20 mouse cellular contexts compared by ENCODE assay signal in the genomic region with DNA sequence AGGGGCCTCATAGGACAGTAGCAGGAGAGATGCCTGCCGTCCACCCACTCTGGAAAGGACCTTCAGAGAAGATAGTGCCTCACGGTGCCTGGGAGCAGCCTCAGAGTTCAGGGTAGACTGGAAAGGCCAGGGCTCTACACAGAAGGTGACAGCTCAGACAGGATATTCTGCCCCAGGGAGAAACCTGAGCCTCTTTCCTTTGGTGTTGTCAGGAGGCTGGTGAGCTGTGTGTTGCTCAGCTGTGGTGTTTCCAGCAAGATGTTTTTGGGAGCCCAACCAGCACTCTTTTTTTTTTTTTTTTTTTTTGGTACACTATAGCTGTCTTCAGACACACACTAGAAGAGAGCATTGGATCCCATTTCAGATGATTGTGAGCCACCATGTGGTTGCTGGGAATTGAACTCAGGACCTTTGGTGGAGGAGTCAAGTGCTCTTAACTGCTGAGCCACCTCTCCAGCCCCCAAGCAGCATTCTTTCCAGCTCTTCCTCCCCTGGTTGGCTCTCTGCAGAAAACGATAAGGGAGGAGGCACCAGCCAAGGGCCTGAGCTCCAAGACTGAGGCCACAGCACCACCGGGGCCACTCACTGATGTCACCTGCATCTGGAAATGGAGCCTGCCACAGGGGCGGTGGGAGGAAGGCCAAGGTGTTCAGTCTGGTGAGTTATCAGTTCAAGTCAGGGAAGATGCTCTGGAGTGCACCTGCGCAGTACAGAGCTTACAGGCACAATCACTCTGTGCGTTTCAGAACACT. TPM values are rescaled to one million over a fixed set of nuclear protein-coding genes. Genes with fewer than 3 reads are reported as not detected.
A peak's percentile ranks its signal among the peaks of the same experiment; 100 is the strongest.
DNase-seq lines count a peak whose midpoint lies in the region; ATAC-seq and TF ChIP-seq lines count a peak whose summit lies in the region.
"Had no signal": no experiment of that assay in that cellular context is flagged by ENCODE, and none has a peak within 500 bp of the region (broad histone marks: within the 10 kb centered on the region; RNA-seq: fewer than 3 reads in every experiment).

No protein-coding gene starts in this region.

- H3K27ac ChIP-seq in embryonic facial prominence, embryonic 11.5 days (replicated peaks; ENCODE audit: low read depth, low read length), result no peak overlapping the region
- H3K27ac ChIP-seq in embryonic facial prominence, embryonic 10.5 days (replicated peaks), result no peak overlapping the region
- no peak overlapping the region for H3K27ac ChIP-seq in stomach, embryonic 15.5 days
- H3K27ac ChIP-seq in stomach, postnatal 0 days (replicated peaks), result no peak overlapping the region
- H3K27ac ChIP-seq in liver, embryonic 11.5 days (ENCODE audit: low read depth, low read length), result peak overlapping the region; percentile 11; the same call in 1 of the 2 replicates
- H3K27ac ChIP-seq: forebrain, embryonic 12.5 days; heart, embryonic 15.5 days; limb, embryonic 13.5 days; lung, embryonic 15.5 days; midbrain, embryonic 12.5 days had no signal

- H3K4me2 ChIP-seq in embryonic facial prominence, embryonic 11.5 days (ENCODE audit: low read depth, low read length), result no peak overlapping the region
- H3K4me2 ChIP-seq in stomach, embryonic 15.5 days, result no peak overlapping the region
- no peak overlapping the region for H3K4me2 ChIP-seq in stomach, postnatal 0 days (replicated peaks; ENCODE audit: low read depth)
- H3K4me2 ChIP-seq in liver, embryonic 11.5 days, result no peak overlapping the region
- H3K4me2 ChIP-seq: forebrain, embryonic 12.5 days; heart, embryonic 15.5 days; limb, embryonic 13.5 days; lung, embryonic 15.5 days; midbrain, embryonic 12.5 days had no signal

- peak; percentile 9 for DNase-seq in embryonic facial prominence, embryonic 11.5 days (ENCODE audit: low spot score)
- DNase-seq in embryonic facial prominence, embryonic 10.5 days (ENCODE audit: low spot score), result no peak
- no peak for DNase-seq in stomach, postnatal 0 days (ENCODE audit: low spot score)
- DNase-seq in liver, embryonic 11.5 days (ENCODE audit: low spot score), result no peak
- no peak for DNase-seq in thymus, postnatal 14 days
- no peak for DNase-seq in gastrocnemius, postnatal 4 days (ENCODE audit: low spot score in 2 of 2)
- DNase-seq: cerebellum, adult 9-11 months; gastrocnemius, postnatal 25 days; kidney, postnatal 36 days; layer of hippocampus, adult 9-11 months; lung, postnatal 4 days had no signal

- no peak for ATAC-seq in embryonic facial prominence, embryonic 11.5 days (replicated peaks; ENCODE audit: insufficient number of reproducible peaks, low FRiP score, low TSS enrichment, low read depth)
- 0 out of 2 replicates have a peak, but pooled peaks have one; percentile 36 for ATAC-seq in stomach, embryonic 15.5 days (ENCODE audit: insufficient read depth, low FRiP score, low read depth)
- ATAC-seq in stomach, postnatal 0 days (ENCODE audit: low FRiP score, low TSS enrichment), result no peak
- ATAC-seq in liver, embryonic 11.5 days (replicated peaks; ENCODE audit: low FRiP score), result peak; percentile 66
- no peak for ATAC-seq in megakaryocyte, adult 5-6 weeks (ENCODE audit: poor library complexity, severe bottlenecking)
- ATAC-seq: hindbrain, embryonic 16.5 days; intestine, embryonic 16.5 days had no signal

- no peaks in the 10 kb centered on the region for H3K27me3 ChIP-seq in embryonic facial prominence, embryonic 11.5 days (ENCODE audit: control insufficient read depth, insufficient read depth, low read length)
- no peaks in the 10 kb centered on the region for H3K27me3 ChIP-seq in embryonic facial prominence, embryonic 10.5 days (replicated peaks; ENCODE audit: low read depth, poor library complexity, severe bottlenecking)
- H3K27me3 ChIP-seq in stomach, embryonic 15.5 days (replicated peaks), result no peaks in the 10 kb centered on the region
- no peaks in the 10 kb centered on the region for H3K27me3 ChIP-seq in stomach, postnatal 0 days (ENCODE audit: control insufficient read depth, insufficient read depth, low read length)
- peaks cover 4% of the 10 kb centered on the region; the same call in 1 of the 2 replicates for H3K27me3 ChIP-seq in liver, embryonic 11.5 days (replicated peaks; ENCODE audit: control insufficient read depth, insufficient read depth, low read length)
- H3K27me3 ChIP-seq: heart, embryonic 15.5 days; limb, embryonic 13.5 days had no signal

- WGBS in embryonic facial prominence, embryonic 11.5 days, result 57% methylated on average over 7 of the region's 7 CpGs
- WGBS in embryonic facial prominence, embryonic 10.5 days, result 66% methylated on average over 7 of the region's 7 CpGs
- 77% methylated on average over 7 of the region's 7 CpGs for WGBS in stomach, embryonic 15.5 days
- 66% methylated on average over 7 of the region's 7 CpGs for WGBS in stomach, postnatal 0 days
- WGBS in liver, embryonic 11.5 days, result 63% methylated on average over 7 of the region's 7 CpGs

- no peak overlapping the region for H3K9ac ChIP-seq in embryonic facial prominence, embryonic 11.5 days (replicated peaks; ENCODE audit: low read length)
- H3K9ac ChIP-seq in stomach, embryonic 15.5 days, result no peak overlapping the region
- no peak overlapping the region for H3K9ac ChIP-seq in stomach, postnatal 0 days (ENCODE audit: low read length)
- H3K9ac ChIP-seq in liver, embryonic 11.5 days (ENCODE audit: low read depth, low read length), result no peak overlapping the region; the same call in 1 of the 2 replicates
- H3K9ac ChIP-seq: heart, embryonic 15.5 days; limb, embryonic 13.5 days; lung, embryonic 15.5 days; midbrain, embryonic 12.5 days had no signal

- no peaks in the 10 kb centered on the region for H3K9me3 ChIP-seq in embryonic facial prominence, embryonic 11.5 days (replicated peaks; ENCODE audit: control insufficient read depth, low read length)
- H3K9me3 ChIP-seq in embryonic facial prominence, embryonic 10.5 days, result no peaks in the 10 kb centered on the region
- no peaks in the 10 kb centered on the region for H3K9me3 ChIP-seq in stomach, embryonic 15.5 days
- H3K9me3 ChIP-seq in stomach, postnatal 0 days (ENCODE audit: control insufficient read depth, low read length), result no peaks in the 10 kb centered on the region
- H3K9me3 ChIP-seq in liver, embryonic 11.5 days (ENCODE audit: control insufficient read depth, low read length), result no peaks in the 10 kb centered on the region
- H3K9me3 ChIP-seq: forebrain, embryonic 12.5 days; heart, embryonic 15.5 days; limb, embryonic 13.5 days; lung, embryonic 15.5 days; midbrain, embryonic 12.5 days had no signal

- TF ChIP-seq CTCF in stomach, postnatal 0 days (IDR thresholded peaks at IDR 0.05; ENCODE audit: low read depth), result no peak

- H3K4me1 ChIP-seq in embryonic facial prominence, embryonic 11.5 days (ENCODE audit: control insufficient read depth, insufficient read depth, low read length), result no peaks in the 10 kb centered on the region
- peaks cover 16% of the 10 kb centered on the region for H3K4me1 ChIP-seq in embryonic facial prominence, embryonic 10.5 days
- H3K4me1 ChIP-seq in stomach, embryonic 15.5 days, result no peaks in the 10 kb centered on the region
- no peaks in the 10 kb centered on the region for H3K4me1 ChIP-seq in stomach, postnatal 0 days (replicated peaks; ENCODE audit: control insufficient read depth, insufficient read depth)
- peaks cover 31% of the 10 kb centered on the region for H3K4me1 ChIP-seq in liver, embryonic 11.5 days (replicated peaks; ENCODE audit: control insufficient read depth, insufficient read depth, low read length)
- H3K4me1 ChIP-seq: forebrain, embryonic 12.5 days; limb, embryonic 13.5 days; lung, embryonic 15.5 days; midbrain, embryonic 12.5 days had no signal

- no peaks in the 10 kb centered on the region for H3K36me3 ChIP-seq in embryonic facial prominence, embryonic 11.5 days (replicated peaks; ENCODE audit: control insufficient read depth, insufficient read depth, low read depth, low read length)
- no peaks in the 10 kb centered on the region for H3K36me3 ChIP-seq in embryonic facial prominence, embryonic 10.5 days (replicated peaks)
- no peaks in the 10 kb centered on the region for H3K36me3 ChIP-seq in stomach, embryonic 15.5 days
- no peaks in the 10 kb centered on the region for H3K36me3 ChIP-seq in stomach, postnatal 0 days (ENCODE audit: control insufficient read depth, insufficient read depth, low read length)
- no peaks in the 10 kb centered on the region for H3K36me3 ChIP-seq in liver, embryonic 11.5 days (ENCODE audit: control insufficient read depth, insufficient read depth, low read length)
- H3K36me3 ChIP-seq: forebrain, embryonic 12.5 days; heart, embryonic 15.5 days; limb, embryonic 13.5 days; lung, embryonic 15.5 days; midbrain, embryonic 12.5 days had no signal

- TF ChIP-seq EP300 in stomach, postnatal 0 days (optimal IDR thresholded peaks at IDR 0.05), result no peak

- H3K4me3 ChIP-seq in embryonic facial prominence, embryonic 11.5 days (ENCODE audit: low read depth, low read length), result no peak overlapping the region
- H3K4me3 ChIP-seq in embryonic facial prominence, embryonic 10.5 days, result no peak overlapping the region
- H3K4me3 ChIP-seq in stomach, embryonic 15.5 days (replicated peaks), result no peak overlapping the region
- no peak overlapping the region for H3K4me3 ChIP-seq in stomach, postnatal 0 days (ENCODE audit: low read depth, low read length)
- H3K4me3 ChIP-seq in liver, embryonic 11.5 days (ENCODE audit: low read depth, low read length), result no peak overlapping the region
- H3K4me3 ChIP-seq: forebrain, embryonic 12.5 days; heart, embryonic 15.5 days; limb, embryonic 13.5 days; lung, embryonic 15.5 days; midbrain, embryonic 12.5 days had no signal

RNA-seq across cellular contexts. Expression of a gene that starts 16.4 kb away (rescaled TPM):
- 24.5 and 25.3 TPM in 2 replicates for polyA plus RNA-seq in embryonic facial prominence, embryonic 11.5 days (2014; fragmentation: Nextera tagmentation; extraction: Ambion mirVana)
- polyA plus RNA-seq in embryonic facial prominence, embryonic 10.5 days (2016; fragmentation: Nextera tagmentation; extraction: Ambion mirVana), result 20.5 and 24.2 TPM in 2 replicates
- polyA plus RNA-seq in stomach, embryonic 15.5 days (2015; fragmentation: Nextera tagmentation; extraction: Ambion mirVana), result 23.2 and 26.3 TPM in 2 replicates
- polyA plus RNA-seq in stomach, postnatal 0 days (2015; fragmentation: Nextera tagmentation; extraction: Ambion mirVana), result 21.4 and 22.2 TPM in 2 replicates
- polyA plus RNA-seq in liver, embryonic 11.5 days (2014; fragmentation: Nextera tagmentation; extraction: Ambion mirVana), result 29.1 and 30.0 TPM in 2 replicates
- total RNA-seq in gastrocnemius, postnatal 4 days (2021), result 10 to 100 TPM; 10.9 to 11.9 TPM
- 11.4 and 14.9 TPM in 2 replicates for total RNA-seq in megakaryocyte, adult 5-6 weeks (2015)
- 12.2 and 13.2 TPM in 2 replicates for total RNA-seq in megakaryocyte, adult 5-6 weeks (2017)

RNA-seq across cellular contexts. Expression of a gene that starts 36.3 kb away (rescaled TPM):
- 28.0 and 28.6 TPM in 2 replicates for polyA plus RNA-seq in embryonic facial prominence, embryonic 11.5 days (2014; fragmentation: Nextera tagmentation; extraction: Ambion mirVana)
- 25.7 and 28.5 TPM in 2 replicates for polyA plus RNA-seq in embryonic facial prominence, embryonic 10.5 days (2016; fragmentation: Nextera tagmentation; extraction: Ambion mirVana)
- 19.6 and 20.0 TPM in 2 replicates for polyA plus RNA-seq in stomach, embryonic 15.5 days (2015; fragmentation: Nextera tagmentation; extraction: Ambion mirVana)
- polyA plus RNA-seq in stomach, postnatal 0 days (2015; fragmentation: Nextera tagmentation; extraction: Ambion mirVana), result 21.5 and 22.7 TPM in 2 replicates
- 19.3 TPM in 2 replicates for polyA plus RNA-seq in liver, embryonic 11.5 days (2014; fragmentation: Nextera tagmentation; extraction: Ambion mirVana)
- 10 to 100 TPM; 61.3 to 72.9 TPM for total RNA-seq in gastrocnemius, postnatal 4 days (2021)
- total RNA-seq in megakaryocyte, adult 5-6 weeks (2015), result 20.0 and 27.1 TPM in 2 replicates
- 35.9 and 36.0 TPM in 2 replicates for total RNA-seq in megakaryocyte, adult 5-6 weeks (2017)

Comparison
In these comparisons a context has a peak if more than half of its experiments do, and no peak if none do; other contexts are left out.
1. ATAC-seq: peak in stomach, embryonic 15.5 days (single experiment) and liver, embryonic 11.5 days (single experiment); none in embryonic facial prominence, embryonic 11.5 days (single experiment), stomach, postnatal 0 days (single experiment) and megakaryocyte, adult 5-6 weeks (single experiment).